Mouse (Mus musculus) cerebellum, adult 8-10 months (tissue): ENCODE results near the gene Cpsf4l.
A peak's percentile ranks its signal among the peaks of the same experiment; 100 is the strongest.
"Not testable (repeated sequence)": the region's sequence is repeated elsewhere in the genome, so short reads cannot be mapped to it uniquely, and the experiment has no call there.

Source experiments
- DNase-seq: peaks from one replicate; pipeline ENCODE4 v3.0.0; 2022

Cpsf4l gene

GRCm38 (mm10) chr11:113660940-113661339 lies 48.9 kb downstream of the Cpsf4l start:
- no peak for DNase-seq

GRCm38 (mm10) chr11:113660213-113660612 lies 49.6 kb downstream of the Cpsf4l start:
- DNase-seq, result not testable (repeated sequence)

- DNase-seq, result no peak
Observed at GRCm38 (mm10) chr11:113658763-113659162, 51.1 kb downstream of the Cpsf4l start.

- no peak for DNase-seq
Observed at GRCm38 (mm10) chr11:113658319-113658718, 51.5 kb downstream of the Cpsf4l start.

GRCm38 (mm10) chr11:113657221-113657620 lies 52.6 kb downstream of the Cpsf4l start:
- DNase-seq, result no peak

- DNase-seq, result peak; percentile 92
Observed at GRCm38 (mm10) chr11:113656511-113656932, 53.3 kb downstream of the Cpsf4l start.

- no peak for DNase-seq
Observed at GRCm38 (mm10) chr11:113654561-113655270, 55.1 kb downstream of the Cpsf4l start.

GRCm38 (mm10) chr11:113654105-113654504 lies 55.7 kb downstream of the Cpsf4l start:
- no peak for DNase-seq

GRCm38 (mm10) chr11:113652516-113652915 lies 57.3 kb downstream of the Cpsf4l start:
- DNase-seq, result no peak

- no peak for DNase-seq
Observed at GRCm38 (mm10) chr11:113651907-113652273, 57.9 kb downstream of the Cpsf4l start.

- peak; percentile 61 for DNase-seq
Observed at GRCm38 (mm10) chr11:113651206-113651906, 58.5 kb downstream of the Cpsf4l start.

GRCm38 (mm10) chr11:113649353-113650210 lies 60.2 kb downstream of the Cpsf4l start, which contains the start of gene Slc39a11:
Gene Slc39a11, minus strand, starts transcription at chr11:113650079.
- peak; percentile 66 for DNase-seq

- no peak for DNase-seq
Observed at GRCm38 (mm10) chr11:113648690-113649352, 61.0 kb downstream of the Cpsf4l start, which contains the start of gene Cog1. Gene Cog1, plus strand, starts transcription at chr11:113649169.
